Mouse (Mus musculus) cortical plate, adult 2 months (tissue): ENCODE data around the gene Ncam1.

ENCODE experiments used
- CTCF ChIP-seq: fragments of 200-500 bp; IDR thresholded peaks from 2 replicates; pipeline ENCODE4 v1.5.1; 2011; ENCODE audit warnings: mild to moderate bottlenecking, control low read depth, low read length; ENCODE audit not compliant: insufficient read depth; ENCODE audit errors: extremely low read depth
- POLR2A ChIP-seq: fragments of 200-500 bp; IDR thresholded peaks from 2 replicates; pipeline ENCODE4 v1.6.1; 2011; ENCODE audit warnings: mild to moderate bottlenecking, low read length, control low read depth; ENCODE audit not compliant: insufficient read depth; ENCODE audit errors: extremely low read depth

DNA sequence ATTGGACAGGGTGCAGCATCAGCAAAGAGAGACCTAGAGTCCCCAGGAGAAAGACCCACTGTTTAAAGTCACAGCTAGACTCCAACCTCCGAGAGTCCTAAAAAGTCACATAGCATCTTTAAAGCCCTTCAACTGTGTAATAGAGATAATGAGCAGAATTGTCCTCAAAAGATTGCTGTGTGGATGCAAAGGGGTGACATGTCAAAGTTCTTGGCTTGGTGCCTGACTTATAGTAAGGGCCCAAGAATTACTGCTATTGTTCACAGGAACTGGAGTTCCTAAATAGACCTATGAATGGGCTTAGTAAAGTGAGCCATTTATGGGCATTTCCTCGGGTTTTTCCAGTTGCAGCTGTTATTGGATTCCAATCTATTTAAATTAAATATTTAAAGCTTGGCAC, 54.4 kb downstream of the Ncam1 start:
- no peak for TF ChIP-seq POLR2A
- no peak for TF ChIP-seq CTCF
